Mouse (Mus musculus): ENCODE data around the gene Pnkd. TPM values are rescaled to one million over a fixed set of nuclear protein-coding genes. Genes with fewer than 3 reads are reported as not detected.
"Not testable (repeated sequence)": the region's sequence is repeated elsewhere in the genome, so short reads cannot be mapped to it uniquely, and the experiment has no call there.

The Pnkd gene
- total RNA-seq, 2 experiments from 2014 or later, result 72.1 to 72.4 TPM

DNA sequence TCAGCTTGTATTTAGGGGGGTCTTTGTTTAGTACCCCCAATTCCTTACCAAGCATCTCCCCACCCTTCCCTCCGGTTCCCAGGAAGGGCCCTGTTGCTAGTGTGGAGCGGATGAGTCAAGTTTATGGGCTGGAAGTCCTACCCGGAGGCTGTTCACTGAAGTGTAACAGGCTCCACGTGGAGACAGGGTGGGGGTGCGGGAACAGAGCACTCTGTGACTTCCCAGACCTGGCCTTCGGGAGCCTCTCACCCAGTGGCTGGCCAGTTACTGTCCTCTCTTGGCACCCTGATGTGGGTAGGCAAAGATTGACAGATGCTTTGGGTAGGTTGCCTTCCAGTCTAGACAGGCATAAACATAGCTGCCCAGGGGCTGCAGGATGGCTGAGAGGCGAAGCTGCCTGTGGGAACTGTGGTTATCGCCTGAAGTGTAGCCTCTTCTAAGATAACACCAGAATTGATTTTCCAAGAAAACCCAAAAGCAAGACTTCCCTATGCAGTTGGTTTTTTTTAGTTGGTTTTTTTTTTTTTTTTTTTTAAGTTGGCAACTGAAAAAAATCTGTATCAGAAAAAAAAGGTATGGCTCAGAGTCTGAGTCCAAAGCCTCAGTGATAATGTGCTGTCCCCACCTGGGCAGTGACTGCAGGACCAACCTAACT lies 6.7 kb upstream of the Pnkd start:
- no peak for DNase-seq (ENCODE audit: low spot score in 2 of 2)

DNA sequence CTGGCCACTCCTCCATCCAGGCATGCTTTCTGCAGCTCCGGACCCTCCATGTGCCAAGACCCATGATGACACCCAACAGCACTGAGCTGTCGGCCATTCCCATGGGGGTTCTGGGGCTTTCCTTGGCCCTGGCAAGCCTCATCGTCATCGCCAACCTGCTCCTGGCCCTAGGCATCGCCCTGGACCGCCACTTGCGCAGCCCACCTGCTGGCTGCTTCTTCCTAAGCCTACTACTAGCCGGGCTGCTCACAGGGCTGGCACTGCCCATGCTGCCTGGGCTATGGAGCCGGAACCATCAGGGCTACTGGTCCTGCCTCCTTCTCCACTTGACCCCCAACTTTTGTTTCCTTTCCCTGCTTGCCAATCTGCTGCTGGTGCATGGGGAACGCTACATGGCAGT lies 6.2 kb upstream of the Pnkd start, which contains the start of gene Gpbar1:
Gpbar1 (plus strand) TSS at position 13 of the 400 bp plus-strand sequence.
- no peak for DNase-seq (ENCODE audit: low spot score in 2 of 2)

DNA sequence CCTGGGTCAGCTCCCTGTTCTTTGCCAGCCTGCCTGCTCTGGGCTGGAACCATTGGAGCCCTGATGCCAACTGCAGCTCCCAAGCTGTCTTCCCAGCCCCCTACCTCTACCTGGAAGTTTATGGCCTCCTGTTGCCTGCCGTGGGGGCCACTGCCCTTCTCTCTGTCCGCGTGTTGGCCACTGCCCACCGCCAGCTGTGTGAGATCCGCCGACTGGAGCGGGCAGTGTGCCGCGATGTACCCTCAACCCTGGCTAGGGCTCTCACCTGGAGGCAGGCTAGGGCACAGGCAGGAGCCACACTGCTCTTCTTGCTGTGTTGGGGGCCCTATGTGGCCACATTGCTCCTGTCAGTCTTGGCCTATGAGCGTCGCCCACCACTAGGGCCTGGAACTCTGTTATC lies 5.7 kb upstream of the Pnkd start:
- DNase-seq (ENCODE audit: low spot score in 2 of 2), result no peak

DNA sequence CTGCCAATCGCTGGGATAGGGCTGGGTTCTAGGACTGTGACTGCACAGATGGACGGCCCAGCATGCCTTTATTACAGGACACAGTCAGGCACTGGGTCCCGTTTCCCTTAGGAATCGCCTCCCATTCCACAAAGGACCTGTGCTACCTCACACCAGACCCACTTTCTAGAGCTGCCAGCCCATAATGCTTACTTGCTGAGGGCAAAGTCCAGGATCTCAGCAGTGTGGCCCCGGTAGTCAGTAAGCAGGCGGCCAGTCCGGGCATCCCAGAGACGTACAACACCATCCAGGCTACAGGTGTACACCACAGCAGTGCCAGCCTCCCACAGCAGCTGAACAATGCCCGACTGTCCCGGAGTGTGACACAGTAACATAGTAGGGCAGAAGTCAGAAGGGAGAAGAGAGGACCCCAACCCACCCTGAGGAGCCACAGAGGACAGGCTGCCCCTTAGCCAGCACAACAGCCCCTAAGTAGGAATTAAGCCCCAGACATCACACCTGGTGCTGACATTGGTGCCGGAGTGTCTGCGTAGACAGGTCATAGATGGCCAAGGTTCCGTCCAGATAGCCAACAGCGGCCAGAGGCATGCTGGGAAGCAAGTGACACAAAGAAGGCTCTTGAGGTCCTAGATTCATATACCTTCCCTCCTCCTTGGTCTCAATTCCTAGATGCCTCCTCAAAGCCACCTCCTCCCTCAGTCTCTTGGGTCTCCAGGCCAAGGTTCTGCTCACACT lies 4.0 kb upstream of the Pnkd start:
- DNase-seq (ENCODE audit: low spot score in 2 of 2), result no peak

DNA sequence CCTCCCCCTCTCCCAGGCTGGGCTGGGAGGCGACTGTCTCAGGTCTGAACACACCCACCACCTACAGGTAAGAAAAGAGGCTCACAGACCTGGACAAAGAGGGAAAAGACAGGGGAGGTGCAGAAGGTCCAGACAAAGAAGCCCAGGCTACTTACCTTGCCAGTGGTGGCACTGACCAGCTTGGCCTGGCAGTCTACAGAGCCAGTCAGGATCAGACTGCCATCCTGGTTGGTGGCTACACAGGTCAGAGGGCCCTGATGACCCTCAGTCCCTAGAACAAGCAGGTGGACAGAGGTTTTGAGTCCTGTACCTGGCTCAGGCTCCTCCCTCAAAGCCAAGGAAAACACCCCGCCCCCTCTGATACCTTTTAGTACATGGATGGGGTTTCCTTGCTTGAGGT lies 3.4 kb upstream of the Pnkd start:
- no peak for DNase-seq (ENCODE audit: low spot score in 2 of 2)

DNA sequence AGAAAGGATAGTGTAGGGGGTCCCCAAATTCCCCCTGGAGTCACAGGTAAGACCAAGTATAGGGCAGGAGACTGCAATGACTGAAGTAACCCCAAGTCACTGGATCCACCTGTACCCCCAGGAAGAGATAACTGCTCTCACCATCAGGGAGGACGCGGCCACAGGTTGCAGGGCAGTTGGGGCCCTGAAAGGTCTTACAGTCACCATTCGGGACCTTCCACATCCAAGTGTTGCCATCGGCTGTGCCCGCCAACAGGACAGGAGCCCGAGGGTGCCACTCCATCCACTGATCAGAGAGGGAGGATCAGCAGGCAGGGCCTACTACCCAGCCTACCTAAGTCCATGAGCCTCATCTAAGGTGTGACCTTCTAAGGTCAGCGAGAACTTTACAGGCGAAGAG lies 2.8 kb upstream of the Pnkd start:
- DNase-seq (ENCODE audit: low spot score in 2 of 2), result no peak

DNA sequence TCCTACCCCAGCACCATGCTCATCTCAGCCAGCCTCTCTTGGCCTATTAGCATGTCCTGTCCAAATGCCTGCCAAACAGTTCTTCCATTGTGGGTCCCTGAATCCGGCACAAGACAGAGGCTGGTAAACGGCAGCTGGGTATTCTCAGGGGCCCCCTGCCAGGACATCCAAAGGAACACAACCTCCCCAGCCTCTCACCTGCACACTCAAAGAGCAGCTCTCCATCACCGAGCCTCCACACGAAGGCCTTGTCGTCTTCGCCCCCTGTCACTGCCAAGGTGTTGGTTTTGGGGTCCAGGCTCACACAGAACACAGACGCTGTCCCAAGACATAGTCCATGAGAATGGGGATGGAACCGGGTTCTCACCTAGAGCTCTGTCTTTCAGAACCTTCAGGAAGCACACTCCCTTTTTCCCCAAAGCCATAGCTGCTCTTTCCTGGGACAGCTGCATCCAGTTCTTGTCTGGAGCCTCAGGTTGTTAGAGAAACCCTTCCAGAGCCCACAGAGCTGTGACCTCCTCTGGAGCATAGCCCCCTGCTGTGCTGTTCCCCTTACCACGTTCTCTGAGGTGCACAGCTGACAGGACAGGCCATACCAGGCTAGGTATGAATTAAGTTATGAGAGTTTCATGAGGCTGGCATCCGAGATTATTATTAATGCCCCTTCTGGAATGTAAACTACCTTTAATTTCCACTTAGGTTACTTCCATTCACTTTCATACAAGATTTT lies 1.7 kb upstream of the Pnkd start:
- no peak for DNase-seq (ENCODE audit: low spot score in 2 of 2)

DNA sequence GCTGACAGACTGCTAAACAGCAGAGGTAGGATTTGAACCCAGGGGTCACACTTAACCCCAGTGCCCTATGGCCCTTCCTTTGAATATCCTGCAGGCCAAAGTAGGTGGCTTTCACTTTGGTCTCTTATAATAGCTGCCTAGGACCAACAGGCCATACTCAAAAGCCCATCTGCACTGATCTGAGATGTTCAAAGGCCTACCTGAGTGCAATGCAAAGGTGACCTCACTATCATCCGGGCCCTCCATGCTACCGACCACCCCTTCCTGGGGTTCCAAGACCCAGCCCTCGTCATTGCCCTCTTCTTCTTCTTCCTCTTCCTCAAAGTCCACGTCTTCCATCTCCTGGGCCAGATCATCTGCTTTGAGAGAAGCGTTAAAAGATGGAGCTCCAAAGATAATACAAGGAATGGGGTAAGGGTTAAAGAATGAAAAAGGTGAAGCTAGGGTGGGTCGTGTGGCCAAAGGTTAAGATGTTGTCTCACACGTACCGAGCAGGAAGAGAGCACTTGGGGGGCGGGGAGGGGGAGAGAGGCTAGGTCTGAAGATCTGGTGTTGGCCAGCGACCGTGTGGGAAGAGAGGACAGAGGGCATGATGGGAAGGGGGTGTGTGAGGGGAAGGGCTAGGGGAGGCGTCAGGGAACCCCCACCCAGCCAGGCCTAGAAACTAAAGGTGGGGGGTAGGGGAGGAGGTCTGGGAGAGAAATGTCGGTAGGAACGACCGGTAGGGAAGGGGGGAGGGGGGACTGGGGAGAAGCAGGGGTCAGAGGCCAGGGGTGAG lies 855 bp upstream of the Pnkd start:
- DNase-seq (ENCODE audit: low spot score in 2 of 2), result peak in 1 of 2 experiments; percentile 41

DNA sequence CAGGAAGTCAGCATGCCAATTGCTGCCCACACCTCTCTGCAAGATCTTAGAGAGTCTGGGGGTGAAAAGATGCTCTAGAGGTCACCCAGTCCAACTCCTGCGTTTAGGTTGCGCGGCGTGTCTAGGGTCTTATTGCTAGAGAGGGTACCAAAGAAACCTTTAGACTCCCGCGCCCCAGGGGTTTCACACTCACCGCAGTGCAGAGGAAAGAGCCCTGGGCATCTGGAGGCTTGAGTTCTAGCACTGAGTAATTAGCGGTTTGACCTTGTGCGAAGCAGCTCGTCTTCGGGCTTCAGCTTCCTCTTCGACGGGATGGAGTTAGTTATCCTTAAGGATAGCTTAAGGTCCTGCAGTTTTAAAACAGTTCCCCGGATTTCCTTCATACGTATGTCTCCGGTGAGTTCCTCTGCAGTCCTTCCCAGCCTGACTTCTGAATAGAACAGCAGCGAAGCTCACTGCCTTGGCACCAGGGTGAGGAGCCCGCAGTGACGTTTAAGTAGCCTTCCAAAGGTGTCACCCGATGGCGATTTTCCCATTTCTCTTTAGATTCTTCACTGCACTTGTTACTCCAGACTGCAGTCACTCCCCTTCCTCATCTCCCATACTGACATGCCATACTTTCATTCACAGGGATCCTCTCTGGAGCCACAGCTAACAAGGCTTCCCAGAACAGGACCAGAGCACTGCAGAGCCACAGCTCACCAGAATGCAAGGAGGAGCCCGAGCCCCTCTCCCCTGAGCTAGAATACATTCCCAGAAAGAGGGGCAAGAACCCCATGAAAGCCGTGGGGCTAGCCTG lies 681 bp downstream of the Pnkd start:
- DNase-seq (ENCODE audit: low spot score in 2 of 2), result no peak

DNA sequence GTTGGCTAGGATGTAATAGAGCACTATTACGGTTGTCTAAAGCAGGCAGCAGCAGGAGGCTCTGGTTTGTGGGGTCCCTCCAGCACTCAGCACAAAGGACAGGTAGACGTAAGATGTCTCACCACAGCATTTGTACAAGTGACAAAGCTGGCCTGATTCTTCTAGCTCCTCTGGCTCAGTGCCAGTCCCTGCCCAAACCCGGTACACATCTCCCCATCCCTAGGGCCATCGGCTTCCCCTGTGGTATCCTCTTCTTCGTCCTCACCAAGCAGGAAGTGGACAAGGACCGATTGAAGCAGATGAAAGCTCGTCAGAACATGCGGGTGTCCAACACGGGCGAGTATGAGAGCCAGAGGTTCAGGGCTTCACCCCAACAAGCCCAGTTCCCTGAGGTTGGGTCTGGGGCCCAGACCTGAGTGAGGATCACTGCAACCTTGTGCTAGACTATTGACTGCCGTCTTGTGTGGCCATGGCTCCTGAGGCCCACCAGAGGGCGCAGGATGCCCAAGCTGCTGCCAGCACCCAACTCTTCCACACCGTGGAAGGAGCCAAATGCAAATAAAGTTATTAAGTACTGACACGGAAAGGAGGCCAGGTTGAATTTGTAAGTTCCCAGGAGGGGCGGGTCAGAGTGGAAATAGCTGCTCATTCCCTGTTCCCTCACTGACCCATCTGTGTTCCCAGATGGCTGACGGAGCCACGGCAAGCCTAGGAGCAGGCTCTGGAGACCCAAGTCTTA lies 2.3 kb downstream of the Pnkd start:
- DNase-seq (ENCODE audit: low spot score in 2 of 2), result not testable (repeated sequence)

DNA sequence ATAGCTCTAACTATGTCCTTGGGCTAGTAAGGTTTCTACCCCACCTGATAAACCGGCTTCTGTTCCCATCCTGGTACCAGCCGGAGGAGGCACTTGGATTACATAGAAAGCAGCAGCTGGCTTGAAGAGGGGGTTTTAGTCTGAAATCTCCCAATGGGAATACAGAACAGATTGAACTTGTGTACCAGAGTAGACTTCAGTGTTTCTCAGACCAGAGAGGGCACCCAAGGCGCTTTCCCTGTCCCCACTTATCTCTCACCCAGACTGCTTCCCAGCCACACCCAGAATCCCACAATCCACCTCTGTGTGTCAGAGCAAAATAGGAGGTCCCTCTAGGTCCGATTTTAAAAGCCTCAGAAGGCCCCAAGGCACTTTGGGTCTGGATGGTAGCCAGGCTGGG lies 3.6 kb downstream of the Pnkd start:
- no peak for DNase-seq (ENCODE audit: low spot score in 2 of 2)

DNA sequence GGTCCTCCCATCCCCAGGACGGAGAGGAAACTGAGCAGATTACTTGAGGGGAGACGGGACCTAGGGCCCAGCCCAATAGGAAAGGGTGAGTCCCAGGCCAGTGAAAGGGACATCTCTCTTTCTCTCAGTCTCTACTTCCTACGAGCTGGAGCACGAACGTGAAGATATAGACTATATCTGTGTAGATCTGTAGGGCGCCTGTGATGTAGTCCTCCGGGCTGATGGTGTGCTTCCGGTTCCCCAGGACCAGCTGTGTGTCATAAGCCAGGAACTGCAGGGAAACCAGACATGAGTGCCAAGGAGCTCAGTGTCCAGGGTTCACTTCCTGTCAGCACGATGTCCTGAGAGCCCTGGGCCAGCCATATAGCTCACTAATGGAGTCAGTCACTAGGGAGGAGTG lies 4.5 kb downstream of the Pnkd start:
- DNase-seq (ENCODE audit: low spot score in 2 of 2), result no peak

DNA sequence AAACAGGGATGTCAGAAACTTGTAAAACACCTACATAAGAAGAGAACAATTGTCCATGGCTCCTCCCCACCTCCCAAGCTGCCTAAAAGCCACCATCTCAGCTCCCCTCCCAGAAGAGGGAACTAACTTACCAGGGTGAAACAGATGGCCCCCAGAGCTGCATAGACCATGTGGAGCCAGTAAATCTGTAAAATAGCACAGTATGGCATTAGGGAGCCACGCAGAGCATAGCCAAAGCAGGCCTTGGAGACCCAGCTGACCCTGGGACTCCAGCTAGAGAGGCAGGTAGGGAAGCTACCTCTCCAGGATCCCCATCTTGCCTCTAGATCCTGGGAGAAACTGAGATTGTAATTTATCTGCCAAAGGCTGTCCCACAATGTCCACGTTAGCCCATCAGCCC lies 5.0 kb downstream of the Pnkd start:
- no peak for DNase-seq (ENCODE audit: low spot score in 2 of 2)

DNA sequence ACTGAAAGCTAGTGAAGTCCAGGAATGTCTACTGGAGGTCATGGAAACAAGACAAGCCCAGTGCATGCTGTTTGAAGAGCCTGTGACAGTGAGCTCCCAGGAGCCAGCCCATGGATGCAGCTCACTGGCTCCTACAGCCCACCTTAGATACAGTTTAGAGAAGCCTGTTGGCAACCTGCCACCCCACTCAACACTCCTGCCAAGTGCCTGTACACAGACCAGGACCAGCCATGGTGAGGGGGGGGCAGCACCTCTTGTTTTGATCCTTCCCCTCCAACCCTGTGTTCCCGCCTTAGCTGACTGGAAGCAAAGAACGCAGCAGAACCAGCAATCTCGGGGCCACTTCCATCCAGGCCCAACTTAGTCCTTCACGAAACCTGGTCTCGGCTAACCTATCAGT lies 5.4 kb downstream of the Pnkd start:
- DNase-seq (ENCODE audit: low spot score in 2 of 2), result no peak

DNA sequence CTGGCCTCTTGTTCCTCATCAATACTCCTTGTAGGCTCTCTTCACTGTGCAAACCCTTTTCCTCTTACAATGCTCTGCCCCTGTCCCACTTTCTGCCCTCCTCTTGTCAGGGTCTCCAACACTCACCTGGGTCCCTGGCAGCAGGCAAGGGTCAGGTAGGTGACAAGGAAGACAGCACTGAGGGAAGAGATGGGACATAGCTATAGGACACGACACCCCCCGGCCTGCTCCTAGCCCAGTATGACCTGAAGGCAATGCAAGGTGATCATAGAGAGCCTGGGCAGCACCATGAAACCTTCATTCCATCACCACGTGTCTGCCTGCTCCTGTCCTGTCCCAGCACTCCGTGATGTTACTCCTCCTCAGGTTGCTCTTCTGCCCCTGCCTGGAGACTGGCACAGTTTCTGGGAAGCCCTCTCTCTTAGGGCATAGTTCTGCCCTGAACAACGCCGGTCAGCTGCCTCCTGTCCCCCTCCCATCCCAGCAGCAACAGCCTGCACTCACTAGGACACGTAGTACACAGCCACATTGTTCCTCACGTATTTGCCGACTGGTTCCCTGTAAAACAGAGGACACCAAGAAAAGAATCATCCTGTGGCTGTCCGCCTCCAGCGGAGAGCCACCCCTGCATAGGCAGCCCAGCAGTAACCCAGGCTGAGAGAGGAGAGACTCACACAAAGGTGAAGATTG lies 7.7 kb downstream of the Pnkd start:
- no peak for DNase-seq (ENCODE audit: low spot score in 2 of 2)

DNA sequence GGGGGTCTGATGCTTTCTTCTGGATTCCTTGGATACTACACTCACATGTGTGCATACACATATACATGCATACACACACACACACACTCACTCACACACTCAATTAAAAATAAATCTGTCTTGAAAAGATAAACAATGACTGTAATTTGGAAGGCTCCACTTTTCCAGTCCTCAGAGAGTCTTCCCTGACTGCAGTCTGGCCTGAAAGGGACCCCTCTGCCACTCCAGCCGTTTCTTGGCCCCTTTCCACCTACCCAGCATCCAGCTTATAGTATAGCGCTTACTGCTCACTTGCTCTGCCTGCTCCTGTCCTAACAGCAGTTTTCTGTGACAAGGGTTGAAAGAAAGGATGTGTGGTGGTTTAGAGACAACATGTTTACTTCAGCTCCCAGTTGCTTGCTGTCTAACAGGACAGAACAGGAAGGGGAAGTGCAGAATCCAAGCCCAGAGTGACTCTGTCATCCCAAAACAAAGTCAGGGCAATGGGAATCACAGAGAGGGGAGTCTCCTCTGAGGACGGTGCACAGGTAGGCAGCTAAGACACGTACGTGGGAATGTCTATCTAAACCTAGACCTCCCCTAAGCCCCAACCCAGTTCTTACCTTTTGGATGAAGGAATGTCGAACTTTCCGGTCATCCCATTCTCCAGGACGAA lies 8.7 kb downstream of the Pnkd start:
- DNase-seq (ENCODE audit: low spot score in 2 of 2), result no peak

DNA sequence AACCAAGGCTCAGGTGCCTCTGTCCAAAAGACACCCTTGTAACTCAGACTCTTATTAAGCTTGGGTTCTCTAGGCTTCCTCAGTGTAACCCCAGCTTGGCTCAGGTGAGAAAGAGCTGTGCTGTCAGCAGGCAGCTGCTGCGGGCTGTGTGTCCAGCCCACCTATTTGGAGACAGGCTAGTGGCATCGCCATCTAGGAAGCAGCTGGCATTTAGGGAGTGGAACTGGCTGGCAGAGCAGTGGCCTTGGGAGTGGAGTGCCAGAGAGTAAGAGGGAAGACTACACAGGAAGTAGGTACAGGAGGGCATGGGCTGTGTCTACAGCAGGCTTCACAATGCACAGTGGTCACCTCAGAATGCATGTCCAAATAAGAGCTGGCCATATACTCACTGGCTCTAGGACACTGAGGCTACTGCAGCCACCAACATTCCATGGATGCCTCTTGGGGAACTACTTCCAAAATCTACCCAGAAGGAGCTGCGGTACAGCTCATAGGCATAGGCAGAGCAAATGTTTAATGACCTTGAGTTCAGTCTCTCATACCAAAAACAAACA lies 9.4 kb downstream of the Pnkd start:
- no peak for DNase-seq (ENCODE audit: low spot score in 2 of 2)

DNA sequence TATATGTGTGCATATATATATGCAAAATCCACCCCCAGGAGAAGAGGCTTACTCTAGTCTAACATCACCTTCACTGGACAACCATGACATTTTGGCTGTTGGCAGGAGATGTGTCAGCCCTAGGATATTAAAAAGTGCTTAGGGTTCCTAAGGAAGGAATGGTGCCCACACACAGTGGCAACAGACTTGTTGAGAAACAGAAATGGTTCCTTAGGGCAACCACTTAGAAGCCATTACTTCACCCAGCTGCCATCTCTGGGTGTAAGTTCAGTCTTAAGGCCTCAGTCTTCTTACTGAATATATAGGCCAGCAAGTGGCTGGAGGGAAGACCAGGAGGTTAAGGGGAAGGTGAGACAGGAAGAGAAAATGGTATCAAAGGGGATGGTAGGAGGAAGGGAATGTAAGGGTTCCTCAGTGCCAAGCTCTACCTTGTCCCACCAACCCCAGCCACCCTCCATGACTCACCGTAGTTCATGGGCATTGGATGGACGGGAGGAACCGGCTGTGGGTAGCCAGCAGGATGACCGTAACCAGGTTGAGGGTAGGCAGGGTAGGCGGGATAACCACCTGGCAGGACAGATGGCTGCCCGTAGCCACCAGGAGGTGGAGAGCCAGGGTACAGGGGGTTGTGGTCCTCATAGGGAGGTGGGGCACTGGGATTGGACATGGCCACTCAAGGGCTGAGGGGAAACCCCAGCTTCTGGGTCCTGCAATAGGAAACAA lies 10.2 kb downstream of the Pnkd start:
- DNase-seq (ENCODE audit: low spot score in 2 of 2), result no peak
